Mouse (Mus musculus): ENCODE data around the gene Cbx5.
"Not testable (repeated sequence)": the region's sequence is repeated elsewhere in the genome, so short reads cannot be mapped to it uniquely, and the experiment has no call there.

Cbx5 gene

GRCm38 (mm10) chr15:103239685-103240159, at the start of gene Cbx5:
TSS of gene Cbx5 (minus strand) at chr15:103239816.
- DNase-seq, result peak; percentile 98

- peak; percentile 63 for DNase-seq
These were observed 46.3 kb upstream of the Cbx5 start for GRCm38 (mm10) chr15:103285778-103286417.

GRCm38 (mm10) chr15:103284647-103285046, 45.0 kb upstream of the Cbx5 start:
- no peak for DNase-seq

- DNase-seq, result peak; percentile 72
These were observed 44.5 kb upstream of the Cbx5 start for GRCm38 (mm10) chr15:103284066-103284465.

GRCm38 (mm10) chr15:103281465-103282205, 42.0 kb upstream of the Cbx5 start:
- DNase-seq, result no peak

- peak; percentile 58 for DNase-seq
These were observed 41.3 kb upstream of the Cbx5 start for GRCm38 (mm10) chr15:103280817-103281464.

- DNase-seq, result peak; percentile 53
These were observed 40.1 kb upstream of the Cbx5 start for GRCm38 (mm10) chr15:103279750-103280149.

- DNase-seq, result no peak
These were observed 38.3 kb upstream of the Cbx5 start for GRCm38 (mm10) chr15:103277949-103278348.

- not testable (repeated sequence) for DNase-seq
These were observed 36.3 kb upstream of the Cbx5 start for GRCm38 (mm10) chr15:103275943-103276342.

- DNase-seq, result peak; percentile 93
These were observed 33.0 kb upstream of the Cbx5 start, which contains the start of gene Copz1 for GRCm38 (mm10) chr15:103272419-103273279. TSS of gene Copz1 (plus strand) at chr15:103272714.

GRCm38 (mm10) chr15:103268903-103269302, 29.3 kb upstream of the Cbx5 start:
- no peak for DNase-seq

- no peak for DNase-seq
These were observed 25.2 kb upstream of the Cbx5 start for GRCm38 (mm10) chr15:103264794-103265193.

GRCm38 (mm10) chr15:103259989-103260388, 20.4 kb upstream of the Cbx5 start:
- peak; percentile 32 for DNase-seq

GRCm38 (mm10) chr15:103259162-103259561, 19.5 kb upstream of the Cbx5 start:
- DNase-seq, result no peak

GRCm38 (mm10) chr15:103257790-103258728, 18.4 kb upstream of the Cbx5 start, which contains the start of gene Nfe2:
TSS of gene Nfe2 (minus strand) at chr15:103258403.
- peak; percentile 85 for DNase-seq

GRCm38 (mm10) chr15:103256210-103256986, 16.8 kb upstream of the Cbx5 start:
- DNase-seq, result no peak

- peak; percentile 42 for DNase-seq
These were observed 15.6 kb upstream of the Cbx5 start for GRCm38 (mm10) chr15:103255169-103255568.

- no peak for DNase-seq
These were observed 13.7 kb upstream of the Cbx5 start for GRCm38 (mm10) chr15:103253352-103253751.

- DNase-seq, result peak; percentile 20
These were observed 13.0 kb upstream of the Cbx5 start for GRCm38 (mm10) chr15:103252660-103253059.

- no peak for DNase-seq
These were observed 12.0 kb upstream of the Cbx5 start for GRCm38 (mm10) chr15:103251595-103251994.
